Mouse (Mus musculus): ENCODE measurements around the gene Lysmd1. TPM values are rescaled to one million over a fixed set of nuclear protein-coding genes. Genes with fewer than 3 reads are reported as not detected.

Gene Lysmd1
- polyA plus RNA-seq, 1 experiment from 2014 or later, result 10.9 TPM

DNA sequence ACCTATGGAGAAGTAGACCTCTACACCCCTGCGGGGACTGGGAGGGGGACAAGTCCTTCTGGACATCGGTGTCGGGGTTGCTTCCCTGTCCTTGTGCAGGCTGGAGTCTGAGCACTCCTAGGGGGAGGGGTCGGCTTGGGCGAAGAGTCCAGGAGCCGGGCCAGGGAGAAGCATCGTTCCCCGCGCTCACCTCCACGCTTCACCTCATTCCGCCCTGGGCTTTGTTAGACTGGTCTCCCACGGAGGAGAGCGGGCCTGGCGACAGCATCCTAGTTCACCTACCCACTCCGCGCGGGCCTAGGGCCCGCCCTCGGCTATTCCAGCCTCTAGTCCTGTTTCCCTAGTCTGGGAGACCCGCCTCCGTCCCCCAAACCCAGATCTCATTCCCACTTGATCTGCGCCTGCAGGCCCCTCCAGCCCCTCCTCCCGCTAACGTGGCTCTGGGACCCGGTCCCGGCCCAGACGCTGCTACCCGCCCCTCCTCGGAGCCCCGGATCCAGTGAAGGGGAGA lies 27.2 kb downstream of the Lysmd1 start:
- Histone ChIP-seq H3K36me3 (ENCODE audit: control insufficient read depth, insufficient read depth, low read length) (no peaks in the 10 kb centered on the region), H3K4me3 (ENCODE audit: low read depth, low read length) (peak overlapping the region; percentile 79), H3K27ac (ENCODE audit: low read length) (no peak overlapping the region), H3K4me2 (replicated peaks; ENCODE audit: low read depth, low read length) (peak overlapping the region; percentile 63), H3K27me3 (ENCODE audit: control insufficient read depth, insufficient read depth, low read length) (no peaks in the 10 kb centered on the region), H3K4me1 (ENCODE audit: control insufficient read depth, insufficient read depth, low read length) (peaks cover 28% of the 10 kb centered on the region; the same call in 1 of the 2 replicates), H3K9ac (replicated peaks; ENCODE audit: low read depth, low read length) (peak overlapping the region; percentile 52; the same call in 1 of the 2 replicates), H3K9me3 (ENCODE audit: control insufficient read depth, low read depth, low read length) (no peaks in the 10 kb centered on the region)
- ATAC-seq (ENCODE audit: insufficient number of reproducible peaks, insufficient read depth, low FRiP score, low read depth), result peak; percentile 9; the same call in 1 of the 2 replicates
- under 1% methylated on average over 30 of the region's 30 CpGs for WGBS

DNA sequence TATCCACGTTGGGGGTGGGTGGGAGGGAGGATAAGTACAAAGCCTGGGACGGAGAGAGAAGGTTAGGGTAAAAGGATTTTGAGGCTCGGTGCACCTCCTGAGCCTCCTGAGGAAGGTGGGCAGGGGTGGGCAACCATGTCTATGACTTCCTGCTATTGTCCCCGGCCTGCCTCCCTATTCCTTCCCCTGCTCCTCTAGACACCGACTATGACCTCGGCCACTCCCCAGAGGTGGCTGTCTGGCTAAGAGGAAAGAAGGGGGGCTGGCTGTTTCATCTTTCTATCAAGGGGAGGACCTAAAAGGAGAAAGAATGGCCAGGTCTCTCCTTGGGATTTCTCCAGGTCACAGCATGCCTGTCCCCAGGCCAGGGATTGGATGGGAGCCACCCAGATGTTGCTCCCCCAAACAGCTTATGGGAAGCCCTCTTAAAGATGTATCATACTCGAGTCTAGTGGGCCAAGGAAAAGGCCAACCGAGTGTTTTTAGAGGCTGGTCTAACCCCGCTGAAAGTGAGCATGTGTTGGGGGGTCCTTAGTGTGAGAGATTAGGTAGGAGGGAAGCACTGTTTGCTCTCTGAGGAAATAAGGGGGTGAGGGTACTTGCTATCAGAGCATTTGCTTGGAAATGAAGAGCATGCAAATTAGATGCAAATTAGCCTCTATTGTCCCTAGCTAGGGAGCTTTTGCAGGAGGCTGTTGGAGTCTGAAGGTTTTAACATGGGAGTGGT lies 27.9 kb downstream of the Lysmd1 start:
- H3K27me3 ChIP-seq (ENCODE audit: control insufficient read depth, insufficient read depth, low read length), result no peaks in the 10 kb centered on the region
- H3K27ac ChIP-seq (ENCODE audit: low read length), result peak overlapping the region; percentile 33; the same call in 1 of the 2 replicates
- H3K36me3 ChIP-seq (ENCODE audit: control insufficient read depth, insufficient read depth, low read length), result no peaks in the 10 kb centered on the region; the same call in 1 of the 2 replicates
- WGBS, result 6% methylated on average over 9 of the region's 9 CpGs
- no peak for ATAC-seq (ENCODE audit: insufficient number of reproducible peaks, insufficient read depth, low FRiP score, low read depth)
- H3K4me3 ChIP-seq (ENCODE audit: low read depth, low read length), result peak overlapping the region; percentile 79
- peaks cover 28% of the 10 kb centered on the region; the same call in 1 of the 2 replicates for H3K4me1 ChIP-seq (ENCODE audit: control insufficient read depth, insufficient read depth, low read length)
- H3K9ac ChIP-seq (replicated peaks; ENCODE audit: low read depth, low read length), result peak overlapping the region; percentile 52; the same call in 1 of the 2 replicates
- H3K9me3 ChIP-seq (ENCODE audit: control insufficient read depth, low read depth, low read length), result no peaks in the 10 kb centered on the region
- peak overlapping the region; percentile 63 for H3K4me2 ChIP-seq (replicated peaks; ENCODE audit: low read depth, low read length)

DNA sequence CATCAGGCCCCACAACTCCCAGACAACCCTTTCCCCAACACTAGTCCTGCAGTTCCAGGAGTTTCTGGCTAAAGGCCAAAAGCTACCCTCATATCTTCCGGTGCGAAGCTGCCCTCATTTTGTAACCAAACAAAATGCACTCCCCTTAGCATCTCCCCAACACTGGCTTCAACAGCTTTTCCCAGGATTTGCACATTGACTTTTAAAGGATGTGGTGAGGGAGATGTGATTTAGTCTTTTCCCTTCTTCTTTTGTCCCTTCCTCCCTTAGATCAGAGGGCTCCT lies 28.4 kb downstream of the Lysmd1 start:
- no peak overlapping the region for H3K27ac ChIP-seq (ENCODE audit: low read length)

DNA sequence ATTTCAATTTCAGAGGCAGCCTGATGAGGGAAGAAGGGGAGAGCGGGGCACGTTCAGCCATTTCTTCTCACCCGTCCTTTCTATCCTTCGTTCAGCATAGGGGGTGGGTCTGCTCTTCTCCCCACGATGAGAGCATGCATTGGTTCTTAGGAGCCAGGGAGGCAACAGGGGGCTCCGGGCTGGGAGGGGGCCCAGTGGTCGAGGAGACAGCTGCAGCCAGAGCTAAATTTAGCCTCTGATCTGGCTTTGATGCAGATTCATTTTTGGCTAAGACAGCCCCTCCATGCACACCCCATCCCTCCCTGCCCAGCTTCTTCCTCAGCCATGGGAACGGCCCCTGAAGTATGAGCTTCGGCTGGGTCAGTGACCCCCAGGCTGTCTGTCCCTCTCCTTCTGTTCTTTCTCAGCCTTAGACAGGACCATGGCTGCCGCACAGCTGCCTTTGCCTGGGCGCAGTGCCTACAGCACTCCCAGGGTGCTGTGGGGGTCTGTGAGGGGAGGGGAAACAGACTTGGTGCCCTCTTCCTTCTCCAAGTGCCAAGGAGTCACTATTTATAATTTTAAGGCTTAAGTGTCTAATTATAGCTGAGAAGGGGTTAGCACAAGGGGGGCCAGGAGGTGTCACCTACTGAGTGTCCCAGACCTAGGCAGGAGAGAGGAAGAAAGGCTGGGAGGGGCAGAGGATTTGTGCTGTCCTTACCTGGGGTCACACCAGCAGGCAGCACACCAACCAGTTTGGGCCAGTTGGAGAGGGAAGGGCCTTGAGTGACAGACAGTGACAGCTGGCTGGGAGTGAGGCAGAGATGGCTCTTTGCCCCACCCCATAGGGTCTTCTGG lies 29.7 kb downstream of the Lysmd1 start:
- Histone ChIP-seq H3K9ac (replicated peaks; ENCODE audit: low read depth, low read length) (no peak overlapping the region), H3K4me3 (ENCODE audit: low read depth, low read length) (no peak overlapping the region), H3K4me2 (replicated peaks; ENCODE audit: low read depth, low read length) (peak overlapping the region; percentile 10; the same call in 1 of the 2 replicates), H3K9me3 (ENCODE audit: control insufficient read depth, low read depth, low read length) (no peaks in the 10 kb centered on the region), H3K4me1 (ENCODE audit: control insufficient read depth, insufficient read depth, low read length) (peaks cover 28% of the 10 kb centered on the region; the same call in 1 of the 2 replicates), H3K36me3 (ENCODE audit: control insufficient read depth, insufficient read depth, low read length) (peaks cover 3% of the 10 kb centered on the region; the same call in 1 of the 2 replicates), H3K27me3 (ENCODE audit: control insufficient read depth, insufficient read depth, low read length) (no peaks in the 10 kb centered on the region), H3K27ac (ENCODE audit: low read length) (no peak overlapping the region)
- no peak for ATAC-seq (ENCODE audit: insufficient number of reproducible peaks, insufficient read depth, low FRiP score, low read depth)
- WGBS, result 48% methylated on average over 11 of the region's 11 CpGs

More for the DNA sequence above, 28.4 kb downstream of the Lysmd1 start:
- peak overlapping the region; percentile 79 for H3K4me3 ChIP-seq (ENCODE audit: low read depth, low read length)
- no peaks in the 10 kb centered on the region; the same call in 1 of the 2 replicates for H3K36me3 ChIP-seq (ENCODE audit: control insufficient read depth, insufficient read depth, low read length)
- peak overlapping the region; percentile 63 for H3K4me2 ChIP-seq (replicated peaks; ENCODE audit: low read depth, low read length)
- WGBS, result 46% methylated on average over 2 of the region's 2 CpGs
- peaks cover 28% of the 10 kb centered on the region; the same call in 1 of the 2 replicates for H3K4me1 ChIP-seq (ENCODE audit: control insufficient read depth, insufficient read depth, low read length)
- H3K27me3 ChIP-seq (ENCODE audit: control insufficient read depth, insufficient read depth, low read length), result no peaks in the 10 kb centered on the region
- ATAC-seq (ENCODE audit: insufficient number of reproducible peaks, insufficient read depth, low FRiP score, low read depth), result no peak
- no peak overlapping the region for H3K9ac ChIP-seq (replicated peaks; ENCODE audit: low read depth, low read length)
- H3K9me3 ChIP-seq (ENCODE audit: control insufficient read depth, low read depth, low read length), result no peaks in the 10 kb centered on the region

DNA sequence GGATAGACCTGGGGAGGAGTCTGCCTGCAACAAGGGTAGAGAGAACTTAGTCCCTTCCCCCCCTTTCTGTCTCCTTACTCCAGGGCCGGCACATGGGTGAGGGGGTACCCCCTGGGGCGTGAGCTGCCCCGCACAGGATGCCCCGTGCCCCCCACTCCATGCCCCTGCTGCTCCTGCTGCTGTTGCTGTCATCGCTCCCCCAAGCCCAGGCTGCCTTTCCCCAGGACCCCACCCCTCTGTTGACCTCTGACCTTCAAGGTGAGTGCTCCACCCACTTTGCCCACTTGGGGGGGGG lies 30.3 kb downstream of the Lysmd1 start:
- H3K27ac ChIP-seq (ENCODE audit: low read length), result no peak overlapping the region
- no peak for ATAC-seq (ENCODE audit: insufficient number of reproducible peaks, insufficient read depth, low FRiP score, low read depth)
- 60% methylated on average over 5 of the region's 5 CpGs for WGBS

DNA sequence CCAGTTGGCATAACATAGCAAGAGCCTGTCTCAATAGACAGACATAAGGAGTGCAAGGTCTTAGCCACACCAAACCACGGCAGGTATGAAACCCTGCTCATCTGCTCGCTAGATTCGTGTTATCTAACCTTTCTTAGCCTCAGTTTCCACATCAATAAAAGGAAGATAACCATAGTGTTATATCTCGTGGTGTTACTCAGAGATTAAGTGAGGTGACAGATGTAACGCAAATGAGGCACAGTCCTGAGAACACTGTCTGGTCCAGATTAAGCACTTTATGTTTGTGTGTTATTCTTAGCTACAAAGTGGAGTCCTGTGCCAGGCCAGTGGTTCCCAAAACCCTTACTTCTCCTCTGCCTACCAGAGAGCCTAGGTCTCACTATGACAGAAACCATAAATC lies 31.0 kb downstream of the Lysmd1 start:
- H3K4me3 ChIP-seq (ENCODE audit: low read depth, low read length), result no peak overlapping the region
- no peaks in the 10 kb centered on the region for H3K27me3 ChIP-seq (ENCODE audit: control insufficient read depth, insufficient read depth, low read length)
- H3K9ac ChIP-seq (replicated peaks; ENCODE audit: low read depth, low read length), result no peak overlapping the region
- no peak for ATAC-seq (ENCODE audit: insufficient number of reproducible peaks, insufficient read depth, low FRiP score, low read depth)
- H3K4me2 ChIP-seq (replicated peaks; ENCODE audit: low read depth, low read length), result no peak overlapping the region
- H3K9me3 ChIP-seq (ENCODE audit: control insufficient read depth, low read depth, low read length), result no peaks in the 10 kb centered on the region
- peaks cover 9% of the 10 kb centered on the region for H3K36me3 ChIP-seq (ENCODE audit: control insufficient read depth, insufficient read depth, low read length)
- WGBS, result 80% methylated on average over 5 of the region's 5 CpGs
- H3K27ac ChIP-seq (ENCODE audit: low read length), result no peak overlapping the region
- H3K4me1 ChIP-seq (ENCODE audit: control insufficient read depth, insufficient read depth, low read length), result peaks cover 24% of the 10 kb centered on the region; the same call in 1 of the 2 replicates

More for the DNA sequence above, 30.3 kb downstream of the Lysmd1 start:
- Histone ChIP-seq H3K4me2 (replicated peaks; ENCODE audit: low read depth, low read length) (no peak overlapping the region), H3K9ac (replicated peaks; ENCODE audit: low read depth, low read length) (no peak overlapping the region), H3K4me1 (ENCODE audit: control insufficient read depth, insufficient read depth, low read length) (peaks cover 28% of the 10 kb centered on the region; the same call in 1 of the 2 replicates), H3K4me3 (ENCODE audit: low read depth, low read length) (no peak overlapping the region), H3K36me3 (ENCODE audit: control insufficient read depth, insufficient read depth, low read length) (peaks cover 3% of the 10 kb centered on the region; the same call in 1 of the 2 replicates), H3K9me3 (ENCODE audit: control insufficient read depth, low read depth, low read length) (no peaks in the 10 kb centered on the region), H3K27me3 (ENCODE audit: control insufficient read depth, insufficient read depth, low read length) (no peaks in the 10 kb centered on the region)

GRCm38 (mm10) chr3:95169996-95170395 lies 36.1 kb downstream of the Lysmd1 start:
- Histone ChIP-seq H3K27me3 (ENCODE audit: control insufficient read depth, insufficient read depth, low read length) (peaks cover 14% of the 10 kb centered on the region), H3K9ac (replicated peaks; ENCODE audit: low read depth, low read length) (no peak overlapping the region), H3K4me1 (ENCODE audit: control insufficient read depth, insufficient read depth, low read length) (0 out of 2 replicates have a peak, but pooled peaks cover 8% of the 10 kb centered on the region), H3K27ac (ENCODE audit: low read length) (no peak overlapping the region), H3K9me3 (ENCODE audit: control insufficient read depth, low read depth, low read length) (no peaks in the 10 kb centered on the region), H3K36me3 (ENCODE audit: control insufficient read depth, insufficient read depth, low read length) (peaks cover 37% of the 10 kb centered on the region), H3K4me2 (replicated peaks; ENCODE audit: low read depth, low read length) (no peak overlapping the region), H3K4me3 (ENCODE audit: low read depth, low read length) (no peak overlapping the region)
- ATAC-seq (ENCODE audit: insufficient number of reproducible peaks, insufficient read depth, low FRiP score, low read depth), result no peak
- WGBS, result 91% methylated on average over 10 of the region's 10 CpGs

DNA sequence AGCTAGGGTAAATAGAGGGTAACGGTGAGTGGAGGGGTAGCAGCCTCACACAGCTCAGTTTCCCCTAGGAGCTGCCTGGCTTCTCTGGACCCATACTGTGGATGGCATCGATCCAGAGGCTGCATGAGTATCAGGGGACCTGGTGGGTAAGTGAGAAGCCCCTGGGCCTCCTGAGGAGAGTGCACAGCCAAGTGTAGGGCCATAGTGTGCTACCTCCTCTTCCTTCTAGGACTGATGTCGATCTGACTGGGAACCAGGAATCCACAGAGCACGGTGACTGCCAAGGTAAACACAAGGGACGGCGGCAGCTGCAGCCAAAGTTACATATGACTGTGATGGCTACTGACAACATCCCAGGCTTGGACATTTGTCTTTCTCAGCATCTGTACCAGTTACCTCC lies 37.2 kb downstream of the Lysmd1 start:
- 77% methylated on average over 6 of the region's 6 CpGs for WGBS
- ATAC-seq (ENCODE audit: insufficient number of reproducible peaks, insufficient read depth, low FRiP score, low read depth), result no peak

More for the DNA sequence above, 37.2 kb downstream of the Lysmd1 start:
- no peak overlapping the region for H3K4me3 ChIP-seq (ENCODE audit: low read depth, low read length)
- peaks cover 37% of the 10 kb centered on the region for H3K36me3 ChIP-seq (ENCODE audit: control insufficient read depth, insufficient read depth, low read length)
- no peak overlapping the region for H3K4me2 ChIP-seq (replicated peaks; ENCODE audit: low read depth, low read length)
- no peak overlapping the region for H3K9ac ChIP-seq (replicated peaks; ENCODE audit: low read depth, low read length)
- H3K27me3 ChIP-seq (ENCODE audit: control insufficient read depth, insufficient read depth, low read length), result peaks cover 14% of the 10 kb centered on the region
- no peaks in the 10 kb centered on the region for H3K9me3 ChIP-seq (ENCODE audit: control insufficient read depth, low read depth, low read length)
- H3K4me1 ChIP-seq (ENCODE audit: control insufficient read depth, insufficient read depth, low read length), result 0 out of 2 replicates have a peak, but pooled peaks cover 8% of the 10 kb centered on the region
- H3K27ac ChIP-seq (ENCODE audit: low read length), result no peak overlapping the region

All from stomach, embryonic 14.5 days (tissue).